Mouse (Mus musculus) induced T-regulatory cell, adult 2 months (primary cell): ENCODE results near the gene Cd276.
"Not testable (repeated sequence)": the region's sequence is repeated elsewhere in the genome, so short reads cannot be mapped to it uniquely, and the experiment has no call there.

Experiments used
- DNase-seq: peaks from one replicate; pipeline ENCODE4 v3.0.0-alpha.2; 2012; ENCODE audit warnings: low read depth

The Cd276 gene

GRCm38 (mm10) chr9:58554908-58555684 lies at the start of gene Cd276:
Gene Cd276 (minus strand): TSS chr9:58555437.
- DNase-seq = no peak

- DNase-seq = no peak
Measured at GRCm38 (mm10) chr9:58595313-58595712, 40.1 kb upstream of the Cd276 start.

GRCm38 (mm10) chr9:58588657-58589056 lies 33.4 kb upstream of the Cd276 start:
- no peak for DNase-seq

- DNase-seq = no peak
Measured at GRCm38 (mm10) chr9:58584323-58584722, 29.1 kb upstream of the Cd276 start.

GRCm38 (mm10) chr9:58583267-58583641 lies 28.0 kb upstream of the Cd276 start:
- peak; percentile 67 for DNase-seq

GRCm38 (mm10) chr9:58582581-58583266 lies 27.5 kb upstream of the Cd276 start:
- no peak for DNase-seq

- DNase-seq = peak; percentile 98
Measured at GRCm38 (mm10) chr9:58581958-58582540, 26.8 kb upstream of the Cd276 start, which contains the start of gene Nptn. Gene Nptn (plus strand): TSS chr9:58582240.

- peak; percentile 65 for DNase-seq
Measured at GRCm38 (mm10) chr9:58581283-58581930, 26.2 kb upstream of the Cd276 start.

GRCm38 (mm10) chr9:58580453-58581195 lies 25.4 kb upstream of the Cd276 start:
- peak; percentile 84 for DNase-seq

GRCm38 (mm10) chr9:58578669-58579068 lies 23.4 kb upstream of the Cd276 start:
- DNase-seq = peak; percentile 83

- no peak for DNase-seq
Measured at GRCm38 (mm10) chr9:58571001-58571400, 15.8 kb upstream of the Cd276 start.

GRCm38 (mm10) chr9:58567682-58568081 lies 12.4 kb upstream of the Cd276 start:
- peak; percentile 75 for DNase-seq

GRCm38 (mm10) chr9:58565945-58566344 lies 10.7 kb upstream of the Cd276 start:
- DNase-seq = not testable (repeated sequence)

GRCm38 (mm10) chr9:58560211-58560610 lies 5.0 kb upstream of the Cd276 start:
- DNase-seq = no peak

- no peak for DNase-seq
Measured at GRCm38 (mm10) chr9:58557457-58558455, 2.5 kb upstream of the Cd276 start.

GRCm38 (mm10) chr9:58556627-58557026 lies 1.4 kb upstream of the Cd276 start:
- DNase-seq = no peak

- DNase-seq = no peak
Measured at GRCm38 (mm10) chr9:58555685-58556414, 613 bp upstream of the Cd276 start.

- no peak for DNase-seq
Measured at GRCm38 (mm10) chr9:58554056-58554907, 955 bp downstream of the Cd276 start.

GRCm38 (mm10) chr9:58552083-58552482 lies 3.2 kb downstream of the Cd276 start:
- no peak for DNase-seq
